ENCODE assay signal across 8 mouse cellular contexts in genomic region chr6:53143846-53144584, GRCm38 (mm10).
DNase-seq lines count a peak whose midpoint lies in the region; ATAC-seq and TF ChIP-seq lines count a peak whose summit lies in the region.

No protein-coding gene starts in this region.

- peaks cover 4% of the 10 kb centered on the region; the same call in 1 of the 2 replicates for H3K4me1 ChIP-seq in forebrain, embryonic 14.5 days (ENCODE audit: control insufficient read depth, insufficient read depth, low read length)
- H3K4me1 ChIP-seq in lung, adult 2 months (ENCODE audit: control insufficient read depth, insufficient read depth, low read length), result no peaks in the 10 kb centered on the region
- H3K4me1 ChIP-seq in small intestine, adult 2 months (ENCODE audit: control insufficient read depth, insufficient read depth, insufficient read length, low read length), result no peaks in the 10 kb centered on the region

- WGBS in forebrain, embryonic 14.5 days, result 11% methylated on average over 4 of the region's 4 CpGs
- WGBS in lung, adult 2 months, result 22% methylated on average over 4 of the region's 4 CpGs
- WGBS in small intestine, adult 2 months, result 22% methylated on average over 4 of the region's 4 CpGs

- H3K4me3 ChIP-seq in forebrain, embryonic 14.5 days (ENCODE audit: low read depth, low read length), result no peak overlapping the region
- no peak overlapping the region for H3K4me3 ChIP-seq in lung, adult 2 months (replicated peaks; ENCODE audit: extremely low read depth, low read depth, low read length)
- no peak overlapping the region for H3K4me3 ChIP-seq in small intestine, adult 2 months (ENCODE audit: low read depth, low read length)

- TF ChIP-seq CTCF in lung, adult 2 months (IDR thresholded peaks at IDR 0.05; ENCODE audit: insufficient read depth, low read length), result peak; percentile 65
- TF ChIP-seq CTCF in small intestine, adult 2 months (IDR thresholded peaks at IDR 0.05; ENCODE audit: extremely low read depth, insufficient read length, insufficient replicate concordance, low read depth, low read length), result peak; percentile 58; the same call in 1 of the 2 replicates

- ATAC-seq in cerebellum, adult (ENCODE audit: insufficient number of reproducible peaks, low FRiP score, low TSS enrichment), result 0 out of 2 replicates have a peak, but pooled peaks have one; percentile 45
- peak; percentile 61; the same call in 1 of the 2 replicates for ATAC-seq in forebrain, embryonic 14.5 days

- no peaks in the 10 kb centered on the region for H3K27me3 ChIP-seq in forebrain, embryonic 14.5 days (replicated peaks; ENCODE audit: control insufficient read depth, insufficient read depth, low read length)
- H3K27me3 ChIP-seq in small intestine, adult 2 months (ENCODE audit: control insufficient read depth, insufficient read depth, low read length), result no peaks in the 10 kb centered on the region

- H3K4me2 ChIP-seq in forebrain, embryonic 14.5 days (ENCODE audit: low read length), result no peak overlapping the region

- no peak overlapping the region for H3K9ac ChIP-seq in forebrain, embryonic 14.5 days (ENCODE audit: low read length)

- DNase-seq in adrenal gland, adult 18-20 months (ENCODE audit: low spot score in 2 of 2), result peak; percentile 22 to 39
- no peak for DNase-seq in adrenal gland, adult 8-10 months
- peak; percentile 29 for DNase-seq in 416B (ENCODE audit: low read depth)
- peak; percentile 89 for DNase-seq in forebrain, embryonic 14.5 days (ENCODE audit: low spot score)
- DNase-seq in kidney, postnatal 14 days, result peak; percentile 49
- peak; percentile 17 for DNase-seq in lung, adult 2 months

- no peaks in the 10 kb centered on the region for H3K36me3 ChIP-seq in forebrain, embryonic 14.5 days (ENCODE audit: control insufficient read depth, insufficient read depth, low read length)
- no peaks in the 10 kb centered on the region for H3K36me3 ChIP-seq in small intestine, adult 2 months (ENCODE audit: control insufficient read depth, insufficient read depth, low read length)

- H3K27ac ChIP-seq in forebrain, embryonic 14.5 days (ENCODE audit: low read depth, low read length), result no peak overlapping the region
- no peak overlapping the region for H3K27ac ChIP-seq in small intestine, adult 2 months (ENCODE audit: insufficient read depth, low read depth, low read length)

- no peak for TF ChIP-seq POLR2A in lung, adult 2 months (IDR thresholded peaks at IDR 0.05; ENCODE audit: borderline replicate concordance, extremely low read depth, low read depth, low read length)
- no peak for TF ChIP-seq POLR2A in small intestine, adult 2 months (IDR thresholded peaks at IDR 0.05; ENCODE audit: low read depth, low read length)

- no peaks in the 10 kb centered on the region for H3K9me3 ChIP-seq in forebrain, embryonic 14.5 days (replicated peaks; ENCODE audit: control insufficient read depth, low read length)
